Mouse (Mus musculus) fat pad, adult 2 months (tissue): ENCODE results near the gene Grk2.
"Not testable (repeated sequence)": the region's sequence is repeated elsewhere in the genome, so short reads cannot be mapped to it uniquely, and the experiment has no call there.

Source experiments
- DNase-seq: peaks from one replicate; pipeline ENCODE4 v3.0.0-alpha.2; 2011; ENCODE audit warnings: low read depth, low spot score; ENCODE audit errors: extremely low read depth

The Grk2 gene

GRCm38 (mm10) chr19:4270972-4271371, 35.0 kb downstream of the Grk2 start:
- DNase-seq = no peak

GRCm38 (mm10) chr19:4270187-4270586, 35.8 kb downstream of the Grk2 start:
- no peak for DNase-seq

GRCm38 (mm10) chr19:4268566-4269361, 37.3 kb downstream of the Grk2 start, which contains the start of gene Ssh3:
Ssh3 (minus strand) TSS chr19:4269180.
- DNase-seq = peak; percentile 51

- DNase-seq = no peak
These were observed 40.1 kb downstream of the Grk2 start for GRCm38 (mm10) chr19:4265956-4266355.

- DNase-seq = no peak
These were observed 41.7 kb downstream of the Grk2 start for GRCm38 (mm10) chr19:4264171-4264780.

GRCm38 (mm10) chr19:4263702-4264101, 42.3 kb downstream of the Grk2 start:
- no peak for DNase-seq

GRCm38 (mm10) chr19:4262756-4263155, 43.3 kb downstream of the Grk2 start:
- no peak for DNase-seq

GRCm38 (mm10) chr19:4261038-4261698, 44.9 kb downstream of the Grk2 start:
- DNase-seq = no peak

- DNase-seq = no peak
These were observed 48.1 kb downstream of the Grk2 start for GRCm38 (mm10) chr19:4257897-4258252.

- no peak for DNase-seq
These were observed 48.7 kb downstream of the Grk2 start for GRCm38 (mm10) chr19:4257216-4257896.

GRCm38 (mm10) chr19:4255583-4256162, 50.3 kb downstream of the Grk2 start:
- DNase-seq = no peak

GRCm38 (mm10) chr19:4254230-4254629, 51.8 kb downstream of the Grk2 start:
- DNase-seq = no peak

- not testable (repeated sequence) for DNase-seq
These were observed 57.3 kb downstream of the Grk2 start for GRCm38 (mm10) chr19:4248683-4249082.

GRCm38 (mm10) chr19:4247010-4247409, 59.0 kb downstream of the Grk2 start:
- no peak for DNase-seq

GRCm38 (mm10) chr19:4244775-4245174, 61.2 kb downstream of the Grk2 start:
- DNase-seq = no peak

- no peak for DNase-seq
These were observed 63.6 kb downstream of the Grk2 start for GRCm38 (mm10) chr19:4242416-4242815.

- DNase-seq = no peak
These were observed 65.8 kb downstream of the Grk2 start for GRCm38 (mm10) chr19:4240247-4240668.
